Mouse (Mus musculus) stomach, embryonic 14.5 days (tissue): ENCODE results near the gene C330007P06Rik. TPM values are rescaled to one million over a fixed set of nuclear protein-coding genes. Genes with fewer than 3 reads are reported as not detected.

Experiments used
- ATAC-seq: fragments of 200-750 bp; cut with Nextera tagmentation; 2 replicates; pipeline ENCODE4 v1.8.0; 2017; ENCODE audit warnings: low read depth, moderate TSS enrichment; ENCODE audit not compliant: insufficient number of reproducible peaks, insufficient read depth, low FRiP score
- H3K27ac ChIP-seq: fragments of 300-500 bp; sonication (generic); 2 replicates; pipeline ENCODE4 v1.5.1; 2014; ENCODE audit warnings: mild to moderate bottlenecking, low read length, moderate library complexity, mixed read lengths
- H3K27me3 ChIP-seq: fragments of 300-500 bp; sonication (generic); 2 replicates; pipeline ENCODE4 v1.6.1; 2014; ENCODE audit warnings: low read length, control low read depth, mixed read lengths; ENCODE audit not compliant: control insufficient read depth, insufficient read depth
- H3K36me3 ChIP-seq: fragments of 300-500 bp; sonication (generic); 2 replicates; pipeline ENCODE4 v1.6.1; 2014; ENCODE audit warnings: mild to moderate bottlenecking, control low read depth, low read length, moderate library complexity, mixed read lengths; ENCODE audit not compliant: control insufficient read depth, insufficient read depth
- H3K4me1 ChIP-seq: fragments of 300-500 bp; sonication (generic); 2 replicates; pipeline ENCODE4 v1.6.1; 2014; ENCODE audit warnings: low read length, control low read depth, mixed read lengths; ENCODE audit not compliant: control insufficient read depth, insufficient read depth
- H3K4me2 ChIP-seq: fragments of 300-500 bp; sonication (generic); replicated peaks from 2 replicates; pipeline ENCODE4 v1.6.1; 2014; ENCODE audit warnings: low read depth, low read length, control low read depth
- H3K4me3 ChIP-seq: fragments of 300-500 bp; sonication (generic); 2 replicates; pipeline ENCODE4 v1.5.1; 2014; ENCODE audit warnings: low read depth, low read length, control low read depth
- H3K9ac ChIP-seq: fragments of 300-500 bp; sonication (generic); replicated peaks from 2 replicates; pipeline ENCODE4 v1.6.1; 2014; ENCODE audit warnings: low read depth, mild to moderate bottlenecking, control low read depth, low read length, moderate library complexity, mixed read lengths
- H3K9me3 ChIP-seq: fragments of 300-500 bp; sonication (generic); 2 replicates; pipeline ENCODE4 v1.6.1; 2016; ENCODE audit warnings: low read depth, low read length, control low read depth; ENCODE audit not compliant: control insufficient read depth
- WGBS: fragments of 180-500 bp; shearing (Covaris S2); extraction: QIAGEN DNeasy Blood & Tissue Kit; methylation state at CpG from one replicate; pipeline ENCODE4 v1.1.7; 2014; 5-methylcytosine and 5-hydroxymethylcytosine counted together
- polyA plus RNA-seq: library from polyadenylated mRNA; unstranded; fragments of >200 nt; fragmentation: Nextera tagmentation; extraction: Ambion mirVana; gene quantifications from 2 replicates; pipeline ENCODE4 v1.2.1, GENCODE M21; 2014

The C330007P06Rik gene
- polyA plus RNA-seq, 1 experiment from 2014 or later: 35.0 TPM

DNA sequence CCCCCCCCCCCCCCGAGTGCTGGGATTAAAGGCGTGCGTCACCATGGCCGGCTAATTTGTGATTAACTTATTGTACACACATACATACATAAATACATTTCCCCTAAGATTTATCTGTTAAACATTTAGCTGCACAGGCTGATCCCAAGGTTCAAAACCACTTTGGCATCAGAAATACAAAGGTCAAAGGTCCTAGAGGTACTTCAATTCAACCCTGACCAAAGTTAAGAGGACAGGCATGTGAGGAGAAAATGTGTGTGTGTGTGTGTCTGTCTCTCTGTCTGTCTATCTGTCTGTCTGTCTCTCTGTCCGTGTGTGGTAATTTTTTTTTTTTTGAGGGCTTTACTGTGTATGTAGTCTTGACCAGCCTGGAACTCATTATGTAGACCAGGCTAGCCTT is 47.0 kb downstream of the C330007P06Rik start:
- Histone ChIP-seq H3K4me3 (no peak overlapping the region), H3K4me1 (no peaks in the 10 kb centered on the region), H3K36me3 (no peaks in the 10 kb centered on the region), H3K9me3 (no peaks in the 10 kb centered on the region), H3K27ac (no peak overlapping the region), H3K9ac (no peak overlapping the region), H3K4me2 (no peak overlapping the region), H3K27me3 (no peaks in the 10 kb centered on the region)
- no peak for ATAC-seq
- 78% methylated on average over 5 of the region's 5 CpGs for WGBS

DNA sequence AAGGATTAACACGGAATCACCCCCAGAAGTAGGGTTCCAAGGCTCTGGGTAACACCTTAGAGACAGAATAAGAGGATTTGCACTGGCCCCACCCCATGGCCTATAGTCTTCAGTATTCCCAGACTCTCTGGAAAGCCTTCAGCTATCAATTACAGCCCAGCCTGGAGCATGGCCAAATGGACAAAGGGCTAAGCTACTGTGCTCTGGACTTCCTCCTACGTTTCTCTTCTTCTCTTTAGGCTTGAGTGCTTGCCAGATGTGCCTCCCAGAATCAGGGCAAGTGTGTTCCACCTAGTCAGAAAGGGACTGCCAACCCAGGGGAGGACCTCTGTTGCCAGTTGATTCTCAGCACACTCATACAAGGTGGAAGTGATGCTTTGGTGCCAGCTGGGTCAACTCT is 48.9 kb downstream of the C330007P06Rik start:
- Histone ChIP-seq H3K4me3 (no peak overlapping the region), H3K9me3 (no peaks in the 10 kb centered on the region), H3K9ac (no peak overlapping the region), H3K36me3 (no peaks in the 10 kb centered on the region), H3K4me2 (no peak overlapping the region), H3K27me3 (no peaks in the 10 kb centered on the region), H3K4me1 (no peaks in the 10 kb centered on the region), H3K27ac (no peak overlapping the region)
- no peak for ATAC-seq
- 56% methylated on average over 2 of the region's 2 CpGs for WGBS

DNA sequence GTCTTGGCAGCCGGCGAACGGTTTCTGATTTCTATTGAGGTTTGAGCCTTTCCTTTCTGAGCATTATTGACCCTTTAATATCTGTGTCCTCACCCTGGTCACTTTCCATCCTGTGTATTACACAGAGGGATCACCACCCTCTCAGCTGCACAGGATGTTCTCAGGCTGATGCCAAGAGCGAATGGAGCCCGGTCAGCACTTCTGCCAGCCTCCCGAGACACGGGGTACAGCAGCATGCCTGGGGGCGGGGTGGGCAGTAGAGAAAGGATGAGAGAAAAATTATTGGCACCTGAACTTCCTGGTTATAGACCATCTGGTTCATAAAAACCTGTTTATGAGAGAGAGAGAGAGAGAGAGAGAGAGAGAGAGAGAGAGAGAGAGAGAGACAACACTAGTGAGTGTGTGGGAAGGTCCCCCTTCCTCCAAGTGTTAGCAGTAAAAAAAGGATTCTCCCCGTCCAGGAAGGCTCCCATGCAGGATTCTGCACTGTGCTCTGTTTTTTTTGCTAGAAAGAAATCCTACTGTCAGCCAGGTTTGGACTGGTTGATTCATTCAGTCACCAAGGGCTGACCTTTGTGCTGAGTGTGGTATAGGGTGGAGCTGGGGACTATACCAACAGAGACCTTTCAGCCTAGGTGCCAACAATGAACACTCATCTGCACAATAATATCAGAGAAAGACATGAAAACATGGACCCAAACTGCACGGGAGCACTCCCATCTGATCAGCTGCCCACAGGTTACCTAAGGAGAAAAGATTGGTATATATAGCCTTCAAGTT is 49.8 kb downstream of the C330007P06Rik start:
- Histone ChIP-seq H3K4me3 (no peak overlapping the region), H3K9ac (no peak overlapping the region), H3K27me3 (no peaks in the 10 kb centered on the region), H3K4me2 (no peak overlapping the region), H3K9me3 (no peaks in the 10 kb centered on the region), H3K36me3 (no peaks in the 10 kb centered on the region), H3K27ac (no peak overlapping the region), H3K4me1 (no peaks in the 10 kb centered on the region)
- no peak for ATAC-seq
- 80% methylated on average over 10 of the region's 10 CpGs for WGBS

DNA sequence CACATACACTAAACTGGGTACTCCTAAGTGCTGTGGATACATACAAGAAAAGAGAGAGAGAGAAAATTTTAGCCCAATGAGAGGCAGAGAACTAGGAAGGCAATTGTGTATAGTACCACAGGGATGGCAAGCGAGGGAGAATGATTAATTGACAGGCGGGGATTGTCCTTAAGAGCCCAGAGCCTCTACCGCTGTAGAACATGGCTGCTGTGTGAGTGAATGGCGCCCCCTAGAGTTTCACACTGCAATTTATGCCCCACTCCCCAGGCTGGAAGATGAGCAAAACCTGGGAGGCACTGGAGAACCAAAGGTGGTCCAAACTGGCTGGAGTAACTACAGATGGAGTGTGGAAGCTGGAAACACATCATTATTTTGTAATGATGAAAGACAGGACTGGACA is 53.7 kb downstream of the C330007P06Rik start:
- Histone ChIP-seq H3K4me3 (no peak overlapping the region), H3K4me2 (no peak overlapping the region), H3K27me3 (no peaks in the 10 kb centered on the region), H3K4me1 (no peaks in the 10 kb centered on the region), H3K9me3 (no peaks in the 10 kb centered on the region), H3K27ac (no peak overlapping the region), H3K9ac (no peak overlapping the region), H3K36me3 (no peaks in the 10 kb centered on the region)
- 18% methylated on average over 4 of the region's 4 CpGs for WGBS
- no peak for ATAC-seq

DNA sequence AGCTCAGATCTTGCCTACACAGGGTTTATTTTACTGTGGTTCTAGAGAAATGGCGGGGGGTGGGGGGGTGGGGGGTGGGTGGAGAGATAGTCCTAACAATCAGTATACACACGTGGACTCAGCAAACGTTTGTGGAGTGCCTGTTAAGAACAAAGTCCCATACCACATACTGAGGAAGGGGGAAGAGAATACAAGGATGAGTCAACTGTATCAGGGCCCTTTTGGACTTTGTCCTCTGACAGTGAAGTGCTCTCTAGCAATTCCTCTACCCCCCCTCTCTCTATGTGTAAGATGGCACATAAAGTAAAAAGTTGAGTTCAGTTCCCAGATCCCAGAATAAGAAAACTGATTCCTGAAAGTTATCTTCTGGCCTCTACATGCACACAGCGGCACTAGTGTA is 54.3 kb downstream of the C330007P06Rik start:
- 50% methylated on average over 4 of the region's 4 CpGs for WGBS
- Histone ChIP-seq H3K27me3 (no peaks in the 10 kb centered on the region), H3K4me2 (no peak overlapping the region), H3K4me1 (no peaks in the 10 kb centered on the region), H3K27ac (no peak overlapping the region), H3K4me3 (no peak overlapping the region), H3K36me3 (no peaks in the 10 kb centered on the region), H3K9me3 (no peaks in the 10 kb centered on the region), H3K9ac (no peak overlapping the region)
- no peak for ATAC-seq

DNA sequence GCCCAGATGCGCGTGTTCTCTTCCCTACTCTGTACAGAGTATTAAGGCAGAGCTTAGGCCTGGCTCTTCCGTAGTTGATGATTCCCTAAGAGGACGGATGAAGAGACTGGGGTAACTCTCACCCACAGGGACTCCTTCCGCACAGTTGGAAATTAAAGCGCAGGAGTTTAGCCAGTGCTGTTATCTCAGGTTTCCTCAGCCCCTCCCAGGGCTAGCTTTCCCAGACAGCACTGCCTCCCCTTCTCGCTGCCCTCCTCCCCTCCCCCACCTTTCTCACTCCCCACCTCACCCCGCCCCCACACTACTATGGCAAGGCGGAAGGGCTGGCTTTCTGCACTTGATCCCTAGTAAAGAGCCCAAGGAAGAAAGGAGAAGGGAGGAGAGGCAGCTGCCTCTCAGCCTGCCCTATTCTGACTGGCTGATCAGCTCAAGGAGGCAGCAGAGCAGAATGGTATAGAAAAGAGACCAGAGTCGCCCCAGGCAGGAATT is 56.9 kb downstream of the C330007P06Rik start:
- no peaks in the 10 kb centered on the region for H3K27me3 ChIP-seq
- H3K4me3 ChIP-seq: no peak overlapping the region
- peak overlapping the region; percentile 69; the same call in 1 of the 2 replicates for H3K27ac ChIP-seq
- 18% methylated on average over 10 of the region's 10 CpGs for WGBS
- H3K9me3 ChIP-seq: no peaks in the 10 kb centered on the region
- H3K4me2 ChIP-seq: peak overlapping the region; percentile 34
- H3K36me3 ChIP-seq: no peaks in the 10 kb centered on the region
- no peak overlapping the region for H3K9ac ChIP-seq
- H3K4me1 ChIP-seq: no peaks in the 10 kb centered on the region
- ATAC-seq: peak; percentile 81

DNA sequence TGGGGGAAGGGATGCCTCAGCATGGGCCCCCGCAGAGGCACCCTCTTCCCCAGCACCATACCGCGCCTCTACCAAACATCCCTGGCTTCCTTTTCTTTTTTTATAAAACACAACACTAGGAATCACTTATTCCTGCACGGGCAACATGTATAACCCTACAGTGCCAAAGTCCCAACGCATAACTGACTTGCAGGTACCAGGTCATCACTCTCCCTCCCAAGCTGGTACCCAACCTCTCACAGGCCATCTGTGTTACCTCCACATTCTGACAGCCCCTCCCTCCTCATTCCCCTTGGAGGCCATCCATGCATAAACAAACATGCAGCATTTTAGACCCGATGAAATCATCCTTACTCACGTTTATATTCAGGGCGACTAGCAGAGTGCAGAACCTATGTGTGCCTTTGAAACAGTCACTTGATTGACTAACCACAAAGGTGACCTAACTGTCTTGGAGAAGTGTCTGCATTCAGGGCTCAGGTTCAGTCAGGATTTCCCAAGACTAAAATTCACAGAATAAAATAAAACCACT is 57.5 kb downstream of the C330007P06Rik start:
- no peak overlapping the region for H3K4me3 ChIP-seq
- ATAC-seq: peak; percentile 8; the same call in 1 of the 2 replicates
- H3K4me2 ChIP-seq: peak overlapping the region; percentile 34; the same call in 1 of the 2 replicates

DNA sequence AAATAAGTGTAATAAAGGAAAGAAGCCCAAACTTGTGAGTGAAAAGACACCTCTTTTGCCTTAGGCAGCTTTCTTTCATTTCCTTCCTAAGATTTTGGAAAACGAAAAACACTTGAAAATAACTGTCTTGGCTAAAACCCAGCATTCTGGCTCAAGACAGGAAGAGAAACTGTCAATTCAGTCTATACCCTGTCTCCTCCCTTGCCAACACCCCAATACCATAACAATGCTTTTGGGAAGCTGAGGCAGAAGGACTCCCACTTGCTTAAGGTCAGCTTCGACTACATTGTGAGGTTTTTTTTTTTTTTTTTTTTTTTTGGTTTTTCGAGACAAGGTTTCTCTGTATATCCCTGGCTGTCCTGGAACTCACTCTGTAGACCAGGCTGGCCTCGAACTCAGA is 58.5 kb downstream of the C330007P06Rik start:
- no peaks in the 10 kb centered on the region for H3K36me3 ChIP-seq
- ATAC-seq: no peak
- H3K4me2 ChIP-seq: no peak overlapping the region
- no peak overlapping the region for H3K4me3 ChIP-seq
- 75% methylated on average over 2 of the region's 4 CpGs for WGBS
- no peaks in the 10 kb centered on the region for H3K4me1 ChIP-seq
- H3K27me3 ChIP-seq: no peaks in the 10 kb centered on the region
- no peak overlapping the region for H3K27ac ChIP-seq
- H3K9ac ChIP-seq: no peak overlapping the region
- no peaks in the 10 kb centered on the region for H3K9me3 ChIP-seq

More for the DNA sequence above, 57.5 kb downstream of the C330007P06Rik start:
- Histone ChIP-seq H3K36me3 (no peaks in the 10 kb centered on the region), H3K27ac (peak overlapping the region; percentile 69; the same call in 1 of the 2 replicates), H3K27me3 (no peaks in the 10 kb centered on the region), H3K4me1 (no peaks in the 10 kb centered on the region), H3K9ac (no peak overlapping the region), H3K9me3 (no peaks in the 10 kb centered on the region)
- 24% methylated on average over 8 of the region's 8 CpGs for WGBS
